Mouse (Mus musculus): Measurements from ENCODE around the gene Mrgprb2. TPM values are rescaled to one million over a fixed set of nuclear protein-coding genes. Genes with fewer than 3 reads are reported as not detected.

The Mrgprb2 gene
- not detected in 2 replicates for polyA plus RNA-seq (2014; fragmentation: Nextera tagmentation; extraction: Ambion mirVana)

GRCm38 (mm10) chr7:48557986-48558385 is at the start of gene Mrgprb2:
TSS of gene Mrgprb2 (minus strand) at chr7:48558086.
- no peaks in the 10 kb centered on the region for H3K27me3 ChIP-seq (ENCODE audit: control insufficient read depth, insufficient read depth, low read length)
- H3K27ac ChIP-seq (ENCODE audit: low read length) = no peak within 1 kb of the TSS
- no peak within 1 kb of the TSS for H3K9ac ChIP-seq (replicated peaks; ENCODE audit: low read depth, low read length)
- no peak within 1 kb of the TSS for H3K4me2 ChIP-seq (replicated peaks; ENCODE audit: low read depth, low read length)
- no peak for ATAC-seq (ENCODE audit: insufficient number of reproducible peaks, insufficient read depth, low FRiP score, low read depth)
- no peaks in the 10 kb centered on the region for H3K36me3 ChIP-seq (ENCODE audit: control insufficient read depth, insufficient read depth, low read length)
- H3K9me3 ChIP-seq (ENCODE audit: control insufficient read depth, low read depth, low read length) = no peaks in the 10 kb centered on the region
- H3K4me1 ChIP-seq (ENCODE audit: control insufficient read depth, insufficient read depth, low read length) = no peaks in the 10 kb centered on the region
- H3K4me3 ChIP-seq (ENCODE audit: low read depth, low read length) = no peak within 1 kb of the TSS

Other genes starting within 250 kb of the Mrgprb2 start
- gene Mrgprb8, start 169.6 kb downstream of the Mrgprb2 start, polyA plus RNA-seq (2014; fragmentation: Nextera tagmentation; extraction: Ambion mirVana) = not detected in 2 replicates
- gene Mrgprb1, start 101.7 kb downstream of the Mrgprb2 start, polyA plus RNA-seq (2014; fragmentation: Nextera tagmentation; extraction: Ambion mirVana) = not detected in 2 replicates
- not detected in 2 replicates for gene Mrgprx2, start 58.8 kb downstream of the Mrgprb2 start, polyA plus RNA-seq (2014; fragmentation: Nextera tagmentation; extraction: Ambion mirVana)
- gene Mrgprb3, start 85.7 kb upstream of the Mrgprb2 start, polyA plus RNA-seq (2014; fragmentation: Nextera tagmentation; extraction: Ambion mirVana) = not detected in 2 replicates
- gene Zdhhc13, start 230.9 kb upstream of the Mrgprb2 start, polyA plus RNA-seq (2014; fragmentation: Nextera tagmentation; extraction: Ambion mirVana) = 34.6 and 38.0 TPM in 2 replicates